In genomic region chr8:113636280-113636628, GRCm38 (mm10) we compare ENCODE assay signal across 8 mouse cellular contexts. TPM values are rescaled to one million over a fixed set of nuclear protein-coding genes. Genes with fewer than 3 reads are reported as not detected.
DNase-seq lines count a peak whose midpoint lies in the region; ATAC-seq and TF ChIP-seq lines count a peak whose summit lies in the region.

No protein-coding gene starts in this region.

- peaks cover 16% of the 10 kb centered on the region for H3K79me2 ChIP-seq in MEL (ENCODE audit: control insufficient read depth, insufficient read depth, low read length, poor library complexity)

- no peak for ATAC-seq in heart, embryonic 13.5 days (ENCODE audit: extremely low read depth, insufficient number of reproducible peaks, low FRiP score, low TSS enrichment)
- no peak for ATAC-seq in hindbrain, embryonic 14.5 days (ENCODE audit: low FRiP score)
- no peak for ATAC-seq in midbrain, embryonic 11.5 days (ENCODE audit: low FRiP score)

- no peak for TF ChIP-seq POLR2A in MEL (IDR thresholded peaks at IDR 0.05; ENCODE audit: control insufficient read depth in 1 of 2, insufficient read depth in 1 of 2, low read depth in 1 of 2, low read length in 2 of 2, poor library complexity in 1 of 2)

- H3K9me3 ChIP-seq in heart, embryonic 13.5 days, result no peaks in the 10 kb centered on the region
- no peaks in the 10 kb centered on the region for H3K9me3 ChIP-seq in MEL (replicated peaks; ENCODE audit: insufficient read depth, low read length)
- no peaks in the 10 kb centered on the region for H3K9me3 ChIP-seq in hindbrain, embryonic 14.5 days (ENCODE audit: control insufficient read depth, low read length)
- no peaks in the 10 kb centered on the region for H3K9me3 ChIP-seq in midbrain, embryonic 11.5 days (ENCODE audit: control insufficient read depth, low read length)

- H3K27me3 ChIP-seq in heart, embryonic 13.5 days (replicated peaks), result no peaks in the 10 kb centered on the region
- H3K27me3 ChIP-seq in MEL (ENCODE audit: control insufficient read depth in 1 of 2, insufficient read depth in 2 of 2, low read length in 2 of 2), result no peaks in the 10 kb centered on the region
- H3K27me3 ChIP-seq in hindbrain, embryonic 14.5 days (ENCODE audit: control insufficient read depth, insufficient read depth, low read length), result no peaks in the 10 kb centered on the region
- H3K27me3 ChIP-seq in midbrain, embryonic 11.5 days (ENCODE audit: control insufficient read depth, insufficient read depth, low read length), result no peaks in the 10 kb centered on the region

- TF ChIP-seq RAD21 in MEL (IDR thresholded peaks at IDR 0.05; ENCODE audit: low read depth, low read length), result no peak

- H3K27ac ChIP-seq in heart, embryonic 13.5 days (replicated peaks), result peak overlapping the region; percentile 92
- H3K27ac ChIP-seq in MEL (ENCODE audit: control insufficient read depth, low read depth, low read length), result peak overlapping the region; percentile 92
- H3K27ac ChIP-seq in hindbrain, embryonic 14.5 days, result no peak overlapping the region
- H3K27ac ChIP-seq in midbrain, embryonic 11.5 days (ENCODE audit: low read depth, low read length), result no peak overlapping the region

- TF ChIP-seq CTCF in MEL (IDR thresholded peaks at IDR 0.05 in 2 of 3, conservative IDR thresholded peaks at IDR 0.05 in 1 of 3; ENCODE audit: control insufficient read depth in 1 of 3, insufficient read depth in 1 of 3, low read depth in 2 of 3, low read length in 3 of 3, poor library complexity in 1 of 3, severe bottlenecking in 1 of 3), result no peak

- H3K4me2 ChIP-seq in heart, embryonic 13.5 days, result peak overlapping the region; percentile 91
- H3K4me2 ChIP-seq in hindbrain, embryonic 14.5 days (replicated peaks), result peak overlapping the region; percentile 100
- peak overlapping the region; percentile 93 for H3K4me2 ChIP-seq in midbrain, embryonic 11.5 days

- peak overlapping the region; percentile 86 for H3K9ac ChIP-seq in heart, embryonic 13.5 days
- peak overlapping the region; percentile 93 for H3K9ac ChIP-seq in MEL (ENCODE audit: control insufficient read depth, low read depth, low read length, poor library complexity, severe bottlenecking)
- H3K9ac ChIP-seq in hindbrain, embryonic 14.5 days, result peak overlapping the region; percentile 79
- peak overlapping the region; percentile 74 for H3K9ac ChIP-seq in midbrain, embryonic 11.5 days (ENCODE audit: low read length)

- DNase-seq in heart, adult 18-20 months, result no peak
- DNase-seq in MEL (ENCODE audit: low read depth, low spot score), result peak; percentile 38
- DNase-seq in hindbrain, embryonic 14.5 days (ENCODE audit: low spot score), result no peak
- DNase-seq in midbrain, embryonic 11.5 days (ENCODE audit: low spot score, missing footprints), result no peak
- DNase-seq in left cerebral cortex, adult 9 months (ENCODE audit: low spot score in 2 of 2), result no peak
- no peak for DNase-seq in adrenal gland, postnatal 10 days
- DNase-seq in thymus, postnatal 25 days, result no peak

- H3K4me1 ChIP-seq in heart, embryonic 13.5 days, result peaks cover 18% of the 10 kb centered on the region
- H3K4me1 ChIP-seq in MEL (ENCODE audit: control insufficient read depth in 1 of 2, insufficient read depth in 2 of 2, low read length in 2 of 2), result peaks cover 0 to 11% of the 10 kb centered on the region in 2 experiments; a peak in 2 of 4 replicates
- peaks cover 17% of the 10 kb centered on the region for H3K4me1 ChIP-seq in hindbrain, embryonic 14.5 days (replicated peaks; ENCODE audit: control insufficient read depth, insufficient read depth, low read length)
- H3K4me1 ChIP-seq in midbrain, embryonic 11.5 days (ENCODE audit: control insufficient read depth, insufficient read depth, low read length), result peaks cover 9% of the 10 kb centered on the region

- WGBS in heart, embryonic 13.5 days, result 36% methylated on average over 5 of the region's 5 CpGs
- WGBS in hindbrain, embryonic 14.5 days, result 31% methylated on average over 5 of the region's 5 CpGs
- WGBS in midbrain, embryonic 11.5 days, result 38% methylated on average over 5 of the region's 5 CpGs

- H3K36me3 ChIP-seq in heart, embryonic 13.5 days, result peaks cover 31% of the 10 kb centered on the region
- peaks cover 0 to 4% of the 10 kb centered on the region in 2 experiments; a peak in 1 of 4 replicates for H3K36me3 ChIP-seq in MEL (ENCODE audit: control insufficient read depth in 1 of 2, insufficient read depth in 2 of 2, low read length in 2 of 2)
- peaks cover 30% of the 10 kb centered on the region for H3K36me3 ChIP-seq in hindbrain, embryonic 14.5 days (replicated peaks; ENCODE audit: control insufficient read depth, insufficient read depth)
- H3K36me3 ChIP-seq in midbrain, embryonic 11.5 days (ENCODE audit: control insufficient read depth, insufficient read depth, low read length), result peaks cover 7% of the 10 kb centered on the region; the same call in 1 of the 2 replicates

- peak overlapping the region; percentile 84 for H3K4me3 ChIP-seq in heart, embryonic 13.5 days
- peak overlapping the region; percentile 70 to 85 for H3K4me3 ChIP-seq in MEL (ENCODE audit: control insufficient read depth in 1 of 2, insufficient read depth in 1 of 2, low read depth in 2 of 2, low read length in 2 of 2)
- peak overlapping the region; percentile 67 for H3K4me3 ChIP-seq in hindbrain, embryonic 14.5 days (replicated peaks; ENCODE audit: low read length)
- H3K4me3 ChIP-seq in midbrain, embryonic 11.5 days (ENCODE audit: low read depth, low read length), result peak overlapping the region; percentile 62

- TF ChIP-seq EP300 in MEL (IDR thresholded peaks at IDR 0.05; ENCODE audit: low read depth in 1 of 2, low read length in 2 of 2), result no peak

TF ChIP-seq in MEL, 35 proteins besides CTCF, POLR2A, EP300 and RAD21:
- no peak for TF ChIP-seq POLR2AphosphoS2 (IDR thresholded peaks at IDR 0.05; ENCODE audit: low read length)
- TF ChIP-seq TAL1 (IDR thresholded peaks at IDR 0.05; ENCODE audit: low read length), result no peak
- TF ChIP-seq USF2 (IDR thresholded peaks at IDR 0.05; ENCODE audit: borderline replicate concordance in 1 of 2, insufficient read depth in 1 of 2, low read depth in 1 of 2, low read length in 2 of 2), result no peak
- TF ChIP-seq TBP (IDR thresholded peaks at IDR 0.05; ENCODE audit: low read depth, low read length), result no peak
- no peak for TF ChIP-seq USF1 (IDR thresholded peaks at IDR 0.05; ENCODE audit: low read depth, low read length)
- TF ChIP-seq UBTF (IDR thresholded peaks at IDR 0.05; ENCODE audit: borderline replicate concordance, insufficient read depth, low read depth, low read length), result no peak
- TF ChIP-seq CHD1 (IDR thresholded peaks at IDR 0.05; ENCODE audit: low read depth, low read length), result no peak
- TF ChIP-seq ZKSCAN1 (IDR thresholded peaks at IDR 0.05; ENCODE audit: low read depth, low read length), result no peak
- no peak for TF ChIP-seq ZNF384 (IDR thresholded peaks at IDR 0.05; ENCODE audit: low read depth, low read length)
- no peak for TF ChIP-seq MYC (IDR thresholded peaks at IDR 0.05; ENCODE audit: low read depth, low read length)
- no peak for TF ChIP-seq POLR2AphosphoS5 (IDR thresholded peaks at IDR 0.05; ENCODE audit: borderline replicate concordance, low read depth, low read length)
- no peak for TF ChIP-seq MYB (IDR thresholded peaks at IDR 0.05; ENCODE audit: low read depth, low read length)
- TF ChIP-seq CHD2 (IDR thresholded peaks at IDR 0.05; ENCODE audit: low read length), result no peak
- TF ChIP-seq SIN3A (IDR thresholded peaks at IDR 0.05; ENCODE audit: low read length), result no peak
- TF ChIP-seq ELF1 (IDR thresholded peaks at IDR 0.05; ENCODE audit: low read depth, low read length), result no peak
- no peak for TF ChIP-seq E2F4 (IDR thresholded peaks at IDR 0.05; ENCODE audit: borderline replicate concordance, low read depth, low read length)
- TF ChIP-seq KAT2A (conservative IDR thresholded peaks at IDR 0.05; ENCODE audit: low read depth, low read length), result no peak
- no peak for TF ChIP-seq NRF1 (IDR thresholded peaks at IDR 0.05; ENCODE audit: insufficient read depth, low read depth, low read length, poor library complexity, severe bottlenecking)

RNA-seq across cellular contexts. Expression of gene Mon1b, which starts 0.9 kb away (rescaled TPM):
- 4.9 TPM in 2 replicates for polyA plus RNA-seq in heart, embryonic 13.5 days (2015; fragmentation: Nextera tagmentation; extraction: Ambion mirVana)
- total RNA-seq in heart, adult 18-20 months (2021), result 1 to 10 TPM; 6.0 to 6.7 TPM
- total RNA-seq in MEL (2012; rRNA removed), result 7.7 and 8.8 TPM in 2 replicates
- 10 to 100 TPM in 1 of 2 experiments, not detected in 1; 15.6 TPM for polyA plus RNA-seq in MEL (2012; ENCODE audit: insufficient read depth in 1 of 2, insufficient read length in 2 of 2, low read depth in 1 of 2, low replicate concordance in 2 of 2, missing spikeins in 1 of 2)
- polyA plus RNA-seq in hindbrain, embryonic 14.5 days (2014; fragmentation: Nextera tagmentation; extraction: Ambion mirVana), result 11.9 and 14.6 TPM in 2 replicates
- 10.9 and 11.2 TPM in 2 replicates for polyA plus RNA-seq in midbrain, embryonic 11.5 days (2014; fragmentation: Nextera tagmentation; extraction: Ambion mirVana)
- 10 to 100 TPM; 12.4 to 13.8 TPM for total RNA-seq in adrenal gland, postnatal 10 days (2021)

RNA-seq across cellular contexts. Expression of gene Syce1l, which starts 6.8 kb away (rescaled TPM):
- not detected in 2 replicates for polyA plus RNA-seq in heart, embryonic 13.5 days (2015; fragmentation: Nextera tagmentation; extraction: Ambion mirVana)
- not detected for total RNA-seq in heart, adult 18-20 months (2021)
- not detected in 2 replicates for total RNA-seq in MEL (2012; rRNA removed)
- not detected for polyA plus RNA-seq in MEL (2012; ENCODE audit: insufficient read depth in 1 of 2, insufficient read length in 2 of 2, low read depth in 1 of 2, low replicate concordance in 2 of 2, missing spikeins in 1 of 2)
- polyA plus RNA-seq in hindbrain, embryonic 14.5 days (2014; fragmentation: Nextera tagmentation; extraction: Ambion mirVana), result not detected in 2 replicates
- 0.22 TPM in 1 of 2 replicates, not detected in the other for polyA plus RNA-seq in midbrain, embryonic 11.5 days (2014; fragmentation: Nextera tagmentation; extraction: Ambion mirVana)
- total RNA-seq in adrenal gland, postnatal 10 days (2021), result under 1 TPM in 1 of 2 experiments, not detected in 1; 0.55 TPM

Comparison
In these comparisons a context has a peak if more than half of its experiments do, and no peak if none do; other contexts are left out.
1. H3K27ac ChIP-seq: peak in heart, embryonic 13.5 days (single experiment) and MEL (single experiment); none in hindbrain, embryonic 14.5 days (single experiment) and midbrain, embryonic 11.5 days (single experiment).
2. Peak in every context shown above with its lines, with median percentiles within 50 percentile points of each other: H3K4me2 ChIP-seq, H3K4me3 ChIP-seq and H3K9ac ChIP-seq.